Mouse (Mus musculus) heart, postnatal 0 days (tissue): ENCODE data around the gene Phf21a.

Source experiments
- CTCF ChIP-seq: IDR thresholded peaks from 2 replicates; pipeline ENCODE4 v1.5.1; 2016; ENCODE audit warnings: antibody characterized with exemption, control low read depth, low read depth
- EP300 ChIP-seq: IDR thresholded peaks from 2 replicates; pipeline ENCODE4 v1.6.1; 2016; ENCODE audit warnings: antibody characterized with exemption, low read depth

- TF ChIP-seq CTCF: no peak
- no peak for TF ChIP-seq EP300
Measured at GRCm38 (mm10) chr2:92349589-92350425, 256.9 kb downstream of the Phf21a start.
